Mouse (Mus musculus): ENCODE results near the gene Gipc1.
A peak's percentile ranks its signal among the peaks of the same experiment; 100 is the strongest.

Gipc1 gene

DNA sequence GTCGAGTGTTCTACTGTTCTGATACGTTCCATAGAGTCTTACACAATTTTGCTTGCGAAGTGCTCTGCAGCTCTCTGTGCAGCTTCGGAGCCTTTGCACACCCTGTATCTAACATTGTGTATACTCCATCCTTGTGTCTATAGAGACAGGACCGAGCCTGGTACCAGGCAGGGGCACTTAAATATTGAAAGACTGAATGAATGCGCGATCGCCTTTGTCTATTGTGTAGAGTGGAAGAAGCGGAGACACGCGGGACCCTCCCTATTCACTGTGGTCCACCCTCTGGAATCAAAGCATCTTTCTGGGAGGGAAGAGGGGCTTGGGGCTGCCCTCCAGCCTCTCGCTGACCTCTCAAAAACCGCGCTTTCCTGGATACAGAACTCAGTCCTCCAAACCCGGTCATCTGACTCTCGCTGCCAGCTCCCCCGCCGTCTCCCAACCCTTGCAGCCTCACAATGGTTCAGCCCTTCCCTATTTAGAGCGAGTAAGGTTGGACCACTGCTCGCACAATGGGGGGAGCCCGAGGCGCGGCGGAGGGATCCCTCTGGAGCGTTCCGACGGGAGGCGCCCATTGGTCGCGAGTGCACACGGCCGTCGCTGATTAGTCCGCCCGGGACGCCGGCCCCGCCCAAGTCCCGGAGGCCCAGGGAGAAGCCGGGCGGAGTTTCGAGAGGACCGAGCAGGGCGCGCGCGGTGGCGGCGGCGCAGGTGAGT, at the start of gene Gipc1:
Gipc1 (plus strand) TSS at position 648 of the 714 bp plus-strand sequence.
- peak; percentile 95 for DNase-seq

DNA sequence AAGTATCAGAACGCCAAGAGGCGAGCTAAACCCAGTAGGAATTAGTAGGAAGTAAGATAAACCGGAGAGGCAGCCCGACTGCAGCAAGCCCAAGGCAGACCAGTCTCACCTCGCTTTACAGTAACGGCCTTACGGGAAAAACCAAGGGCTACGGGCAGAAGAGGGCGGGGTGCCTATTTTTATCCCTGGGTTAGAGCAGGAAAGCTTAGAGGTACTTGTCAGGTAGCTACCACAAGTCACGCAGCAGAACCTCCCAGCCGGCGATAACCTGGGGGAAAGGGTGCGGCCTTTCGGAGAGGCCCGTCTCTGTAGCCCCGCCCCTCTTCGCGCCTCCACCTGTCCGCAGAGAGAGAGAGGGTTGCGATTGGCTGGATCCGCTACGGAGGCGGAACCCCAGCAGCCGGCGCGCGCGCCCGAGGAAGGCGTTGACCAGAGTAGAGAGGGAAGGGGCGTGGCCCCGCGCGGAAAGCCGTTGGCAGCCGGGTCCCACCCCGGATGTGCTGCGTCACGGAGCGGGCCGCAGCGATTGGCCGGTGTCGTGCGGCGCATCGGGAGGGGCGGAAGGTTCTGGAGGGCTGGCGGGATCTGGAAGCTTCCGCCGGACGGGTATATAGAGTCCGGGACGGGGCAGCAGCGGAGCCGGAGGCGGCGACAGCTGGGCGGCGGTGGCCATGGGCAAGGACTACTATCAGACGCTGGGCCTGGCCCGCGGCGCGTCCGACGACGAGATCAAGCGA, 44.6 kb upstream of the Gipc1 start, which contains the start of the genes Tecr and Dnajb1:
Tecr (minus strand) TSS at position 311 of the 737 bp plus-strand sequence.
Dnajb1 (plus strand) TSS at position 533 of the 737 bp plus-strand sequence.
- DNase-seq = peak; percentile 99

DNA sequence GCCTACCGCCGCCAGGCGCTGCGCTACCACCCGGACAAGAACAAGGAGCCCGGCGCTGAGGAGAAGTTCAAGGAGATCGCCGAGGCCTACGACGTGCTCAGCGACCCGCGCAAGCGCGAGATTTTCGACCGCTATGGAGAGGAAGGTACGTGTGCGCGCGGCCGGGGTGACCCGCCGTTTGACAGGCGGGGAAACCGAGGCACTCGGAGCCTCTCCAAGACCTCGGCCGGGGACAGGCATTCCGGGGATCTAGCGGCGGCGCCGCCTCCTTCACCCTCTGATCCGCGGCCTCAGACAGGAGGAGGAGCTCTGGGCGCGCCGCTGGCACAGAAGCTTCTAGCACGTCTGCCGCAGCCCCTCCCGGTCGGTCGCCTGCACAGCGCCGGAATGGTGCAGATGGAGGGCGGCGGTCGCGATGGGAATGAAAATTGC, 44.1 kb upstream of the Gipc1 start:
- peak; percentile 84 for DNase-seq

DNA sequence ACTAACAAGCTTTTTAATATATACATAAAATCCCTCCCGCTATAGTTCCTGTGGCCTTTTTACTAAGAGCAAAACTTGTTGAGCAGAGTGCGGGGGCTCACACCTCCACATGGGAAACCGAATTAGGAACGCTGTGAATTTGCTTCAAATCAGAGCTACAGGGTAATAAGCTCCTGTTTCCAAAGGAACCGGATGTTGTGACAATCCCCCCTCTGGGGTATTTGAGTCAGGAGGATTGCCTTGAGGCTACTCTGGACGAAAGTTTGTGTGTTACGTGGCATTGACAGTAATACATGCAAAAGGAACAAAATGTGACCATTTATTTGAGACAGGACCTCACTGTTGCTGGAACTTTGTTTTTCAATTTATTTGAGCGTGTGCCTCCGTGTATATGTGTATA, 43.4 kb upstream of the Gipc1 start:
- no peak for DNase-seq

DNA sequence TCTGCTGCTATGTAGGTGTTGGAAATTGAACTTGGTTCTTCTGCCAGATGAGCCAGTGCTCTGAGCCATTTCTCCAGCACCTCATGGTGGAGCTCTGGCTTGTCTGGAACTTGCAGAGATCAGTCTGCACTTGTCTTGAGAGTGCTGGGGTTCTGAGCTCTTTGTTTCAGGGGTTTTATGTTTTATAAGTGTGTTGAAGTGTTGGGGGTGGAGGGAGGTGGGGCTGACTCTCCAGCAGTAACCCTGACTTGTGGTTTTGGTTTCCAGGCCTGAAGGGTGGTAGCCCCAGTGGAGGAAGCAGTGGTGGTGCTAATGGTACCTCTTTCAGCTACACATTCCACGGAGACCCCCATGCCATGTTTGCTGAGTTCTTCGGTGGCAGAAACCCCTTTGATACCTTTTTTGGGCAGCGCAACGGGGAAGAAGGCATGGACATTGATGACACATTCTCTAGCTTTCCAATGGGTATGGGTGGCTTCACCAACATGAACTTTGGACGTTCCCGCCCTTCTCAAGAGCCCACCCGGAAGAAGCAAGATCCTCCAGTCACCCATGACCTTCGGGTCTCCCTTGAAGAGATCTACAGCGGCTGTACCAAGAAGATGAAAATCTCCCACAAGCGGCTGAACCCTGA, 42.8 kb upstream of the Gipc1 start:
- DNase-seq = no peak

DNA sequence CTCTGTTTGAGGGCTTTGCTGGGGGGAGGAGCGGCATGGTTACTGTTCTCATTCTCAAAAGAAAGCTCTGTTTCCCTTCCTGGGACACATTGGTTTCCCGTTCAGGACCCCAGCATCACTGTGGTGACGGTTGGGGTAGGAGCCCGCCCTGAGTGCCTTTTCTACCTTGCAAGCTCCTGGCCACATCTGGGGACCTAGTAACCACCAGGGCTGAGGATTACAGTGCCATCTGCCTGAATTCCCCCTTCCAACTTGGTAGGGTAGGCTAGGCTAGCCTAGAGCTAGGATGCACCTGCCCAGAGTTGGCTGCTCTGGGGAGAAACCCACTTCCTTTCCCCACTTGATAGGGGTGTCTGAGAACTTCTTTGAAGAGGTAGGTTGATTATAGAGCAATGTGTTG, 40.6 kb upstream of the Gipc1 start:
- DNase-seq = no peak

DNA sequence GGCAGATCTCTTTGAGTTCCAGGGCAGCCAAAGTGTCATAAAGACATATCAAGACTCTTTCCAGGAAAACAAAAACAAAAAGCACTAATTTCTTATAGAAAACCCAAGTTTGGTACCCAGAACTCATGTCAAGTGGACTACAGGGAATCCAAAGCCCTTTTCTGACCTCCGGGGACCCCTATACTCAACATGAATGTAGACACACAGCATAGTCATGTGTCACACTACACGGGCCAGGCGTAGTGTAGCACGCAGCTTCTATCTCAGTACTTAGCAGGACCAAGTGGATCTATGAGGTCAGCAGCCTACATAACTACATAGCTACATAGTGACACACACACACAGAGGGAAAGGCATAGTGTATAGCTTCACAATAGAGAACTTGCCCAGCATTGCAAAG, 38.8 kb upstream of the Gipc1 start:
- DNase-seq = no peak

DNA sequence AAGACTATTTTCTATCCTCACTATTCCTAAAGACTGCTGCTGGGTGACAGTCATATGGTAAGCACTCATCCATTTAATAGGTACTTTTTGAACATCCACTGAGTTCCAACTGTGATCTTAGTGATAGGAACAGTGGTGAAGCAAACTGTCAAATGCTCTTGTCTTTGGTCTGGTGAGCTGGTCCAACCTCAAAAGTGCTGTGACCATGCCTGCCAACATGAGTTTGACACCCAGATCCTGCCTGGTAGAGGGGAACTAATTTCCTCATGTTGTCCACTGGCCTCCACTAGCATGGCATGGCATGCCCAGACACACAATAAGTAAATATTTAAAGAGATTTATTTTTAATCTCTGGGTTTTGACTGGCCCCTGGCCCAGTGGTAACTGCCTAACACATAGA, 35.9 kb upstream of the Gipc1 start:
- no peak for DNase-seq

DNA sequence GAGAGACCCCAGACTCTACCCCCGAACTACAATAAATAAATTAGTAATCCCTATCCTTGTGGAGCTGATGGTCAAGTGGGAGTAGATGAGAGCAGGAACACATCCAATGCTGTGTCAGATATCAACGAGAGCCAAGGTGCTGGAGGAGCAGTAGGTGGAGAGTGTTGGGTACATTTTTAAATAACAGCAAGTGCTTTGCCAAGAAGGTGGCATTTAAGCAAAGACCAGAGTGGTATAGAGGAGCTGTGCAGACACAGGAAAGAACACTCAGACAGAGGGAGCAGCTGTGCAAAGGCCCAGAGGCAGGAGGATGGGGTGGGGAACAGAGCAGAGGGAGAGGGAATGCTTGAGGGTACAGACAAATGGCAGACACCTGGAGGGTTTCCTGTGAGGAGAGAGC, 35.4 kb upstream of the Gipc1 start:
- no peak for DNase-seq

DNA sequence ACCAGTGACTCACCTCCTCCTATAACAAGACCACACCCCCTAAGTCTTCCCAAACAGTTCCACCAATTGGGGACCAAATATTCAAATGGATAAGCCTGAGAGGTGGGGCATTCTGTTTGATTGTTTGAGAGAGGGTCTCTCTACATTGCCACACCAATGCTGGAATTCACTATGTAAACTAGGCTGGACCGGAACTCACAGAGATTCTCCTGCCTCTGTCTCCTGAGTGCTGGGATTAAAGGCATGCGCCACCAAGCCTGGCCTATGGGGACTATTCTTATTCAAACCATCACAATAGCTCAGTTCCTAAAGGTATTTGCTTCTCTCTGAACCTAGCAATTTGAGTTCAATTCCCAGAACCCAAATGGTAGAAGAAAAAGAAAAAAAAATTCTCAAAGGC, 33.9 kb upstream of the Gipc1 start:
- no peak for DNase-seq

DNA sequence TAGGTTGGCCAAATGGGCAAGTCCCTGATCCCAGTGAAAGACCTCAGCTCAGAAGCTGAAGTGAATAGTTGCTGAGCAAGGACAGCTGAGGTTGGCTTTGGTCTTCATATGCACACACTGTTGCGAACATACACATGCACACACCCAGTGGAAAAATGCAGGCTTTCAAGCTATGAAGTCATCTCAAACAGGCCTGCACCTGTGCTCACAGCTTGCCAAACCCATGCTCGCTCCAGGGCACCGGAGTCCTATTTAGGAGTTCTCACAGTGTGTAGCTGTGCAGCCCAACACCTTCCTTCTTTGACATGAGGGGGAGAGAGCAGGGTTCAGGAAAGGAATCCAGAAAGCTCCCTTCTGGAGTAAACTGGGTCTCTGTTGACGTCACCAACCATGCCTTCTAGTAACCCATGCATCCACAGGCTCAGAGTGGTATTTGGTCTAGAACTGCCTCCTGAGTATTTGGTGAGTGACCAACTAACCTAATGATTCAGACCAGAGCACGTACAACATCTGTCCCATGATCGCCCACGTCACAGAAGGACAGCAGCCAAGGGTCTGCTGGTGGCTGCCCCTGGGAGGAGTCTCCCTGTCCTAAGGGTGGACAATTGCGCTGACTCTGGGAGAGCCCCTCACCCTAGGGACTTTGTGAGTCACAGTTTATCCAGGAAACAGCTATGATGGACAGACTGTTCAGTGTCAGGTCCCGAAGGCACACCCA, 32.8 kb upstream of the Gipc1 start:
- DNase-seq = no peak

DNA sequence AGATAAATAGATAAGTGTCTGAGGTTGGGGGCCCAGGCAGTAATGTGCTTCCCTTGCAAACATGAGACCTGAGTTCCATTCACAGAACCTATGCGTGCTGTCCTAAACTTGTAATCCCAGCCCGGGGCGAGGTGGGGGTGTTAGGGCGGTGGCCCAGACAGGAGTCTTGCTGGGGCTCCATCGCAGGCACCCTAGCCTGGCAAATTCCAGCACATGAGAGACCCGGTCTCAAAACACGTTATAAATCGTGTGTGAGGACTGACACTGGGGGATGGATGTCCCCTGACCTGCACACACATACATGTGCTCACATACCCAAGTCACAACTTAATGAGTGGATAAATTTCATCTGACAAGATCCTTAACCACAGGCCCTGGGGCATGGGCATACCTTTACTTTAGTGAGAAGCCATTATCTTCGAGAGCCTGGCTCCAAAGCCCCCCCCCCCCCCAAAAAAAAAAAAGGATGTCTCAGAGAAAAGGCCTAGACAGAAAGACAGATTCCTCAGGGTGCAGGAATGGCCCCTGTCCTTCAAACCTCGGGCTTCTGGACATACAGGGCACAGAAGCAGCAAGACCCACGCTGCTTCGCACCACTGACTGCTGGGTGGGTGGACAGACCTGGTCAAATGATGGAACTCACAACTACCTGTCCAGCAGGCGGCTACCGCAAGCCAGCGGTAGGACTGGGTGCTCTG, 30.6 kb upstream of the Gipc1 start:
- no peak for DNase-seq

DNA sequence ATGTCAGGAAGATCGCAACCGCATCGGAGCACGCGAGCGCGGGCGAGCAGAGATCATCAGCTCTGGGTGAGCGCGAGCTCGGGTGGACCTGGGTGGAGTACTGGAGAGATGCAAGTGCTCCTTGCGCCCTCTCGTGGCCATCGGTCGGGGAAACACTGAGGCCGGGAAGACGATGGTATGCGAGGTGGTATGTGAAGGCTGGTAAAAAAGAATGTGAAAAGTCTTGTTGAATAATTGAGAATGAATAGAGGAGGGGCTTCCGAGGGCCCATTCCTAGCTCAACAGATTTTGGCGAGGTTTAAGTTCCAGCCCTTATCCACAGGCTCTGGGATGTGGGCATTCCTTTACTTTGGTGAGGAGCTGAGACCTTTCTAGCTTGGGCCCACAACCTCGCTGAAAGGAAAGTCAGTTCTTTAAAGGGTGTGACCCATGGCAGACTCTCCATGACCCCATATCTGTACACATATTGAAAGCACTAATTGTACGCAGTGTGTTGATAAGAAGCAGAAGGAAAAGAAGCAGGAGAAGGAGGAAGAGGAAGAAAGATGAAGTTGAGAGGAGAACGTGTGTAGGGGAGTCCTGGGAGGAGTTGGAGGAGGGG, 30.0 kb upstream of the Gipc1 start:
- peak; percentile 93 for DNase-seq

DNA sequence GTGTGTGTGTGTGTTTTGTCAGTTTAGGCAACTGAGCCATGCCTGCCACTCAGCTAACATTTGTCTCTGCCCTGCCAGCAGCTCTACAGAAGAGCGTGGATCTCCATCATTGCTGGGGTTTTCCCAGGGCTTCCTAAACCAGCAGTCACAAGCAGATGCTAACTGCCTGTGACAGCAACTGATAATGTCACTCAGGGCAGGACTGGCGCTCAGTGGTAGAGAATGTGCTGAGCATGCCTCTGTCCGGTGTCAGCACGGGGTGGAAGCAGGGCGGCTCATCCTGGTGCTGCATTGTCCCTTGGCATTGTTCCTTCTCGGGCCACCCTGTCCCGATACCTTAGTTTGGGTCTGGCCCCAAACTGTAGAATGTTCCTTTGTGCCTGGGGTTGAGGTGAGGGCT, 28.9 kb upstream of the Gipc1 start:
- DNase-seq = no peak

DNA sequence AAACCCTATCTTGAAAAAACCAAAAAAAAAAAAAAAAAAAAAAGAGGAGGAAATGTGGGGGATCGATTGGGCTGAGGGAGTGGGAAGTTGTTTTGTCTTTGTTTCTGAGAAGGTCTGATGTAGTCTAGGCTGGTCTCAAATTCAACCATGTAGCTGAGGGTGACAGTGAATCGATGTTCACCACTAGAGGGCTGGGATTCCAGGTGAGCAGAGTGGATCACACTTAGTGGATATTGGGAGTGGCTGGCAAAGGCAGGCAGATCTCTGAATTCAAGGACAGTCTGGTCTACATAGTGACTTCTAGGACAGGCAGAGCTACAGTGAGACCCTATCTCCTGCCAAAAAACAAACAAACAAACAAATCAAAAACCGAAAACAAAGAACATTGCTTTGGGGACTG, 27.7 kb upstream of the Gipc1 start:
- DNase-seq = peak; percentile 50

DNA sequence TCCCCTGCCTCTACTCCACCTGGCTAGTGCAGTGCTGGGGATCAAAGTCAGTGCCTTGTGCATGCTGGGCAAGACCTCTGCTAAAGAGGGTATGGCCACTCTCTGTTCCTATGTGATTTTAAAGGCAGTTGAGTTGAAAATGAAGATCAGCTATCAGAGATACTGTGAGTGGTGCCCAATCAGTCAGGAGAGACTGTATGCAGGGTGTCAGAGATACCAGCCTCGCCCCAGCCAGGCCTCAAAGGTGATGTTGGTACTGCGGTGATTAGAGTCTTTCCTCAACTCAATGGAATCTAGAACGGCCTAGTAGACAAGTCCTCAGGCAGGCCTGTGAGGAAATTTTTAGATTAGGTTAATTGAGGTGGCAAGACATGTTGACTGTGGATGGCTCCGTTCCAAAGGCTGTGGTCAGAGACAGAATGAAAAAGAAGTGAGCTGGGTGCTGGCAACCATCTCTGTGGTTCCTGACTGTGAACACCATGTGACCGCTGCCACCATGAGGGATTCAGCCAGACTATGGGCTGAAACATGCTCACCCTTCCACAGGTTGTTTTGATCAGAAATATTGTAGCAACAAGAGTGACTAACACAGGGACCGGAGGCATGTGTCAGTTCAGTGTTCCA, 26.7 kb upstream of the Gipc1 start:
- DNase-seq = no peak

DNA sequence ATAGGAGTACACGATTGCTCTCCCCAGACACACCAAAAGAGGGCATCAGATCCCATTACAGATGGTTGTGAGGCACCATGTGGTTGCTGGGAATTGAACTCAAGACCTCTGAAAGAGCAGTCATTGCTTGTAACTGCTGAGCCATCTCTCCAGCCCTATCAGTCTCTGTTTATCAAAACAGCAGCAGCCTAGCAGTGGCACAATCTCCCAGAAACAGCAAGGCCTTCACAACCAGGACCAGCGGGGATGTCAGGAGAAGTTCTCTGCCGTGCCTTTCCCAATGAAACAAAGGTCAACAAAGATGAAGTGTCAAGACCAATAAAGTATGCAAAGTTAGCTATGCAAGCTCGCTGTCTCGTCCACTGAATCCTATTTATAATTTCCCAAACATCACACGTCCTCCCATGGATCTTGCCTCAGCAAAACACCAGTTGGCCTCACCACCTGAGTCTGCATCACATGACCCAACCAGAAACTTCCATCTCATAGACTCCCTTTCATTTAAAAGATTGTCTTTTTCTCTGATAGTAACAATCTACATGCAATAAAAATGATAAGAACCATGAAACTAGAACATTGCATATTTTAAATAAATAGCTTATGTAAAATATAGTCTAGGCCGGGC, 20.3 kb upstream of the Gipc1 start:
- DNase-seq = no peak

DNA sequence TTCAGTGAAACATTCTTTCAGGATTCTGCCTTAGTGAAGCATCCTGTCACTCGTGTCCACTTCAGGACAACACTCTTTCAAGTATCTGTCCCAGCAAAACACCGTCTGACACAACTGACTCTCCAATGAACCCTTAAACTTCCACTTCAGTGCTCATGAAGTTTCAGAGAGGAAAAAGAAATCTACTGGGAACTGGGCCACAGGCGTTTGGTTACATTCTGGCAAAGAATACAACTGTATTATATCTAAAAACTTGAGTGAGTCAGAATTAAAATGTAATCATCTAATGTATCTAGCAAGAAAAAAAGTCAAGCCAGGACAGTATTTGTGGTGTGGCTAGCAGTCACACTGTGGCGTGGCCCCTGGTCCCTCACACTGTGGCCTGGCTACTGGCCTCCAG, 13.6 kb upstream of the Gipc1 start:
- no peak for DNase-seq

DNA sequence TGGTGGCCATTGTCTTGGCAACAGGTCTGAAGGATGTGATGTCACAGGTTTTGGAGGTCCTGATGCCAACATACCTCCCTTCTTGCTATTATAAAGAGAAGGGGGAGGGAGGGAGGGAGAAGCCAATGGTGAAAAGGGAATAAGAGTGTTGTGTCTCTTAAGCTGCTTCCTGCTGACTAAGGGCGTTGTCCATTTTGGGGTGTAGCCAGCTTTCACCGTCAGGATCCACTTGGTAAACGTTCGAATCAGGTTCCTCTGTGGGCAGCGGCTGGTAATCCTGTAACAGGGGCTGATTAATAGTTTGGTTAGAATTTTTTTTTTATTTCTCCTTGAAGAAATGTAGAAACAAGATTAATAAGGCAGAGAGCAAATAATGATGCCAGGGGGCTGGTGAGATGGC, 12.8 kb upstream of the Gipc1 start:
- DNase-seq = no peak

DNA sequence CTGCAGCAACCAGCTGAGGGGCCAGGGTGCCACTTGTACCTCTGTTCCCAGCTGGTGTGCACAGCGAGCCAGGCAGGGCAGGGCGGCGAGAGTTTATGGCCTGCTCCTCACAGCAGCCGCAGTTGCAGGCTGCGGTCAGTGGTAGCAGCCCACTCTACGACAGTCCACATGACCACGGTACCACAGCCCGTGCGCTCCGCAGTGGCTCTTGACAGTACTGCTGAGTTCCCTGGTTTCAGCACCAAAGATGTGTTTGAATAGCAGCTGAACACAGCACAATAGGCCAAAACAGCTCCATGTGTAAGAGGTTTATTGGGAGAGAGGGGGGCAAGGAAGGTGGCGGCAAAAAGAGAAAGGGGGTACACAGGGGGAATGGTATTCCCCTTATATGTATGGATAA, 5.0 kb upstream of the Gipc1 start:
- no peak for DNase-seq

DNA sequence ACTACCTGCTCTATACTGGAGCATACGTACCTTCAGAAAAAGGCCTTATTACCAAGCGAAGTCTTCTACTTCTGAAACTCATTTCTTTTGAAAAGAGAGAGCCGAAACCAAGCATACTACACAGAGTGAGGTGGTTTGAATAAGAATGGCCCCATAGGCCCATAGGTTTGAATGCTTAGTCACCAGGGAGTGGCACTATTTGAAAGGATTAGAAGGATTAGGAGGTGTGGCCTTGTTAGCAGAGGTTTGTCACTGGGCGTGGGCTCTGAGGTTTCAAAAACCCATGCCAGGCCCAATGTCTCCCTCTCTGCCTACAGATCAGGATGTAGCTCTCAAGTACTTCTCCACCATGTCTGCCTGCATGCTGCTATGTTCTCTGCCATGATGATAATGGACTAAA, 4.4 kb upstream of the Gipc1 start:
- no peak for DNase-seq
